Mouse (Mus musculus): ENCODE results near the gene Metap1.
"Not testable (repeated sequence)": the region's sequence is repeated elsewhere in the genome, so short reads cannot be mapped to it uniquely, and the experiment has no call there.

The Metap1 gene

GRCm38 (mm10) chr3:138499854-138500740, 10.8 kb upstream of the Metap1 start:
- no peak for DNase-seq (ENCODE audit: low spot score in 2 of 2)

- no peak for DNase-seq (ENCODE audit: low spot score in 2 of 2)
Measured at GRCm38 (mm10) chr3:138498731-138499130, 9.4 kb upstream of the Metap1 start.

GRCm38 (mm10) chr3:138495166-138496145, 6.1 kb upstream of the Metap1 start:
- no peak for DNase-seq (ENCODE audit: low spot score in 2 of 2)

GRCm38 (mm10) chr3:138494565-138494964, 5.2 kb upstream of the Metap1 start:
- DNase-seq (ENCODE audit: low spot score in 2 of 2), result no peak

- no peak for DNase-seq (ENCODE audit: low spot score in 2 of 2)
Measured at GRCm38 (mm10) chr3:138493668-138494067, 4.4 kb upstream of the Metap1 start.

- DNase-seq (ENCODE audit: low spot score in 2 of 2), result no peak
Measured at GRCm38 (mm10) chr3:138490034-138490337, 671 bp upstream of the Metap1 start.

- peak in 1 of 2 experiments; percentile 61 for DNase-seq (ENCODE audit: low spot score in 2 of 2)
Measured at GRCm38 (mm10) chr3:138488584-138489326, 560 bp downstream of the Metap1 start.

- no peak for DNase-seq (ENCODE audit: low spot score in 2 of 2)
Measured at GRCm38 (mm10) chr3:138483240-138483639, 6.1 kb downstream of the Metap1 start.

GRCm38 (mm10) chr3:138481526-138482284, 7.6 kb downstream of the Metap1 start:
- DNase-seq (ENCODE audit: low spot score in 2 of 2), result no peak

GRCm38 (mm10) chr3:138479489-138479888, 9.8 kb downstream of the Metap1 start:
- no peak for DNase-seq (ENCODE audit: low spot score in 2 of 2)

- no peak for DNase-seq (ENCODE audit: low spot score in 2 of 2)
Measured at GRCm38 (mm10) chr3:138471066-138471465, 18.2 kb downstream of the Metap1 start.

- DNase-seq (ENCODE audit: low spot score in 2 of 2), result not testable (repeated sequence)
Measured at GRCm38 (mm10) chr3:138466656-138467055, 22.7 kb downstream of the Metap1 start.

GRCm38 (mm10) chr3:138464573-138465147, 24.7 kb downstream of the Metap1 start:
- DNase-seq (ENCODE audit: low spot score in 2 of 2), result no peak

GRCm38 (mm10) chr3:138463807-138464206, 25.5 kb downstream of the Metap1 start:
- no peak for DNase-seq (ENCODE audit: low spot score in 2 of 2)

- DNase-seq (ENCODE audit: low spot score in 2 of 2), result no peak
Measured at GRCm38 (mm10) chr3:138463137-138463536, 26.2 kb downstream of the Metap1 start.

- no peak for DNase-seq (ENCODE audit: low spot score in 2 of 2)
Measured at GRCm38 (mm10) chr3:138461832-138462231, 27.5 kb downstream of the Metap1 start.

- no peak for DNase-seq (ENCODE audit: low spot score in 2 of 2)
Measured at GRCm38 (mm10) chr3:138460260-138460659, 29.1 kb downstream of the Metap1 start.

- no peak for DNase-seq (ENCODE audit: low spot score in 2 of 2)
Measured at GRCm38 (mm10) chr3:138458441-138458840, 30.9 kb downstream of the Metap1 start.

- no peak for DNase-seq (ENCODE audit: low spot score in 2 of 2)
Measured at GRCm38 (mm10) chr3:138454711-138455435, 34.4 kb downstream of the Metap1 start.

GRCm38 (mm10) chr3:138454234-138454633, 35.1 kb downstream of the Metap1 start:
- no peak for DNase-seq (ENCODE audit: low spot score in 2 of 2)
